In the genomic region with DNA sequence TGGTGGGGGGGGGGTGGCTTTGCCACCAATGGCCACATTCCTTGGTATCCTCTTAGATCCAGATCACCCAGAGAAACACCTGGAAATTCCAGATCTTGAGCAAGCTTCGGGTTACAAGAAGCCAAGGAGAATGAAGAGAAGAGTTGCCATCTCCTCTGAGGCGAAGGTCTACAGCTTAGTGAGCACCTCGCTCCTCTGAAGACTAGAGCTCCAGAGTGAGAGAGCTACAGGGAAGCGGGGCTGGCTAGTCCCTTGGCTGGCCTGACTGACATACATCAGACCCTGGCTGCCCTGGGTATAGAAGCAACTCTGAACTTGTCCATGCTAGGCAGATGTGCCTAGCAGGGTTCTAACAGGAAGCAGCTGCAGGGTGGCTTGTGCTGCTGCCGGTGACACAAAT, we compare ENCODE assay signal across 25 mouse cellular contexts.
"Had no signal": no experiment of that assay in that cellular context is flagged by ENCODE, and none has a peak within 500 bp of the region (broad histone marks: within the 10 kb centered on the region; RNA-seq: fewer than 3 reads in every experiment).

No protein-coding gene starts in this region.

- H3K27me3 ChIP-seq: heart, embryonic 12.5 days; hindbrain, embryonic 12.5 days; intestine, embryonic 15.5 days; limb, embryonic 12.5 days; liver, embryonic 12.5 days had no signal

- ATAC-seq: hindbrain, embryonic 16.5 days; inflammation-experienced regulatory T-cells, adult 6 months; intestine, embryonic 15.5 days; intestine, postnatal 0 days; liver, embryonic 12.5 days had no signal

- H3K4me3 ChIP-seq: gastrocnemius, adult 2 months; heart, embryonic 10.5 days; heart, embryonic 12.5 days; hindbrain, embryonic 10.5 days; hindbrain, embryonic 12.5 days; intestine, embryonic 15.5 days; layer of hippocampus, adult 2 months; left cerebral cortex, adult 2 months; limb, embryonic 10.5 days; limb, embryonic 12.5 days; liver, embryonic 12.5 days had no signal

- H3K9ac ChIP-seq: heart, embryonic 12.5 days; hindbrain, embryonic 12.5 days; hindbrain, embryonic 14.5 days; intestine, embryonic 15.5 days; limb, embryonic 12.5 days; liver, embryonic 12.5 days had no signal

- H3K4me1 ChIP-seq: heart, embryonic 10.5 days; heart, embryonic 12.5 days; hindbrain, embryonic 10.5 days; intestine, embryonic 15.5 days; limb, embryonic 10.5 days; limb, embryonic 12.5 days; liver, embryonic 12.5 days had no signal

- H3K27ac ChIP-seq: gastrocnemius, adult 2 months; heart, embryonic 10.5 days; hindbrain, embryonic 10.5 days; hindbrain, embryonic 12.5 days; hindbrain, embryonic 14.5 days; intestine, embryonic 15.5 days; layer of hippocampus, adult 2 months; left cerebral cortex, adult 2 months; limb, embryonic 10.5 days; limb, embryonic 12.5 days; liver, embryonic 12.5 days had no signal

- H3K9me3 ChIP-seq: heart, embryonic 10.5 days; heart, embryonic 12.5 days; hindbrain, embryonic 10.5 days; hindbrain, embryonic 12.5 days; intestine, embryonic 15.5 days; limb, embryonic 10.5 days; limb, embryonic 12.5 days; liver, embryonic 12.5 days had no signal

- DNase-seq: gastrocnemius, adult 2 months; gastrocnemius, postnatal 10 days; gastrocnemius, postnatal 25 days; heart, adult 18-20 months; heart, postnatal 10 days; heart, postnatal 4 days; kidney, adult 18-20 months; kidney, adult 8-10 months; kidney, postnatal 10 days; kidney, postnatal 25 days; kidney, postnatal 4 days had no signal
